Mouse (Mus musculus): ENCODE results near the gene Rpl31. TPM values are rescaled to one million over a fixed set of nuclear protein-coding genes. Genes with fewer than 3 reads are reported as not detected.

Rpl31 gene
- polyA plus RNA-seq, 1 experiment from 2014 or later, result 449 TPM

DNA sequence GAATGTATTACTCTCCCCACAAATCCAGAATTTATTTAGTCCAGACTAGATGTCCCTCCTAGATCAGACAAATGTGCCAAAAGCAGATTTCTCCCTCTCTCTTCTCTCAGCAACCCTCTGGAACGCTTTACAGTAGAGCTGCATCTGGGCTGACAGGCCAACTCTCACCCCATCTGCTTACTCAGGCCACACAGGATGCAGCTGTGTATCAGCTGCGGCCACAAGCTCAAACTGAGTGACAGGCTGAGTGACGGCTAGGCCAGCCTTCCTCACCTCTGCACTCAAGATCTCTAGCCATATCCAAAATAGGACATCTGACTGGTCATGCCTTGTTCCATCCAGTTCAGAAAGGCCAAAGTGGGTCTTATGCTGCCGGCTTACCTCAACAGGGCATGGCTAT lies 28.7 kb downstream of the Rpl31 start:
- no peak overlapping the region for H3K4me3 ChIP-seq (replicated peaks; ENCODE audit: low read depth, low read length)
- no peaks in the 10 kb centered on the region for H3K27me3 ChIP-seq (ENCODE audit: control insufficient read depth, insufficient read depth, low read length)
- ATAC-seq (ENCODE audit: low FRiP score, low TSS enrichment) (no peak), DNase-seq (no peak)
- no peaks in the 10 kb centered on the region for H3K4me1 ChIP-seq (ENCODE audit: control insufficient read depth, insufficient read depth, low read length)
- H3K4me2 ChIP-seq (ENCODE audit: low read length), result no peak overlapping the region
- WGBS, result 84% methylated on average over 4 of the region's 4 CpGs
- H3K9me3 ChIP-seq (ENCODE audit: control insufficient read depth, low read length), result no peaks in the 10 kb centered on the region
- no peaks in the 10 kb centered on the region for H3K36me3 ChIP-seq (ENCODE audit: control insufficient read depth, insufficient read depth, low read length)
- no peak overlapping the region for H3K27ac ChIP-seq (replicated peaks; ENCODE audit: low read depth, low read length)
- no peak overlapping the region for H3K9ac ChIP-seq (replicated peaks; ENCODE audit: low read length)

DNA sequence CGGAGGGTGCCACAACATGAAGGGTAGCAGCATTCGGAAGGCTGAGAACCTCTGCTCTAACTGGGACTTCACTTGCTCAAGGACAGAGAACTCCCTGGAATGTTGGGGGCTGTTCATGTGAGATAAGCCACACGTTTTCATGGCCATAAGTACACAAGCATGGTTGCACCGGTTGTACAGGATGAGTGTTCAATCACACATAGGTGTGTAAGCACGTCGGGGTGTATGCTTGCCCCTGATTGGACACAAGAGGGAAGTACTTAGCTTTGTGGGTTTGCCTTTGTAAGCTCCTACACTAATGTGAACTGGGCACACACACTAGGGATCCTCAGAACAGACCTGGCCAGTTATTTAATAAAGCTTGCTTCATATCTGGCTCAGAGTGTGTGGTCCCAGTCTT lies 30.6 kb downstream of the Rpl31 start:
- H3K9me3 ChIP-seq (ENCODE audit: control insufficient read depth, low read length), result no peaks in the 10 kb centered on the region
- ATAC-seq (ENCODE audit: low FRiP score, low TSS enrichment), result no peak

DNA sequence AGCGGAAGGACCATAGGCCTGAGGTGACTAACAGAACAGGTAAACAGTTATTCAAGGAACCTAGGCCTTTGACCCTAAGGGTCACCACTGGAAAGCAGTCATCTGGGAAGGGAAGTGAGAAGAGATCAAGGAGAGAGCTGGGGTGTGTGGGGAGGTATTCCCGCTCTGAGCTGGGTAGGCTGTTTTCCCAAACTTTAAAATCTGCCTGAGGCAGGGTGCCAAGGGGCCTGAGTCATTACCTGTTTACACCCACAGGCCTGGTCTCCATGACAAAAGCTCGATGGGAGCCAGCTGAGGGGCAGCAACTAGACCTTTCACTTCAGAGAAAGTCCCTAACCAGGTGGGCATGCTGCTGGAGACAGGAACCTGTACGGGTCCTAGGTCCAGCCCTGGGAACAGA lies 31.6 kb downstream of the Rpl31 start:
- no peaks in the 10 kb centered on the region for H3K36me3 ChIP-seq (ENCODE audit: control insufficient read depth, insufficient read depth, low read length)
- no peak overlapping the region for H3K4me3 ChIP-seq (replicated peaks; ENCODE audit: low read depth, low read length)
- DNase-seq (no peak), ATAC-seq (ENCODE audit: low FRiP score, low TSS enrichment) (no peak)
- no peak overlapping the region for H3K4me2 ChIP-seq (ENCODE audit: low read length)
- no peak overlapping the region for H3K9ac ChIP-seq (replicated peaks; ENCODE audit: low read length)
- no peak overlapping the region for H3K27ac ChIP-seq (replicated peaks; ENCODE audit: low read depth, low read length)
- H3K4me1 ChIP-seq (ENCODE audit: control insufficient read depth, insufficient read depth, low read length), result no peaks in the 10 kb centered on the region
- H3K27me3 ChIP-seq (ENCODE audit: control insufficient read depth, insufficient read depth, low read length), result no peaks in the 10 kb centered on the region
- no peaks in the 10 kb centered on the region for H3K9me3 ChIP-seq (ENCODE audit: control insufficient read depth, low read length)
- 79% methylated on average over 4 of the region's 4 CpGs for WGBS

More for the DNA sequence above, 30.6 kb downstream of the Rpl31 start:
- Histone ChIP-seq H3K4me1 (ENCODE audit: control insufficient read depth, insufficient read depth, low read length) (no peaks in the 10 kb centered on the region), H3K4me3 (replicated peaks; ENCODE audit: low read depth, low read length) (no peak overlapping the region), H3K27me3 (ENCODE audit: control insufficient read depth, insufficient read depth, low read length) (no peaks in the 10 kb centered on the region), H3K9ac (replicated peaks; ENCODE audit: low read length) (no peak overlapping the region), H3K36me3 (ENCODE audit: control insufficient read depth, insufficient read depth, low read length) (no peaks in the 10 kb centered on the region), H3K27ac (replicated peaks; ENCODE audit: low read depth, low read length) (no peak overlapping the region), H3K4me2 (ENCODE audit: low read length) (no peak overlapping the region)
- 90% methylated on average over 6 of the region's 6 CpGs for WGBS
- DNase-seq, result no peak

DNA sequence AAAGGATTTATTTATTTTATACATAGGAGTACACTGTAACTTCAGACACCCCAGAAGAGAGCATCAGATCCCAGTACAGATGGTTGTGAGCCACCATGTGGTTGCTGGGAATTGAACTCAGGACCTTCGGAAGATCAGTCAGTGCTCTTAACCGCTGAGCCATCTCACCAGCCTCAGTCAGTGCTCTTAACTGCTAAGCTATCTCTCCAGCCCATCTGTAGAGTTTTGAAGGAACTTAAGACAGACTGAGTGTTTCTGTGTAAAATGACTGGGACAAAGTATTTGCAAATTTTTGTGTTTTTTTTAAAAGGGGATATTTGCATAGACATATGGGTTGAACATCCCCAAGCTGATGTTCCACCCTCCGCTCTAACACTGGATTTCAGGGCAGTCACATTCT lies 32.5 kb downstream of the Rpl31 start:
- WGBS, result 93% methylated on average over 3 of the region's 3 CpGs
- ATAC-seq (ENCODE audit: low FRiP score, low TSS enrichment), result no peak
- no peak overlapping the region for H3K27ac ChIP-seq (replicated peaks; ENCODE audit: low read depth, low read length)
- no peak overlapping the region for H3K4me2 ChIP-seq (ENCODE audit: low read length)
- H3K36me3 ChIP-seq (ENCODE audit: control insufficient read depth, insufficient read depth, low read length), result no peaks in the 10 kb centered on the region
- no peak for DNase-seq
- no peak overlapping the region for H3K4me3 ChIP-seq (replicated peaks; ENCODE audit: low read depth, low read length)
- H3K9ac ChIP-seq (replicated peaks; ENCODE audit: low read length), result no peak overlapping the region
- no peaks in the 10 kb centered on the region for H3K9me3 ChIP-seq (ENCODE audit: control insufficient read depth, low read length)
- no peaks in the 10 kb centered on the region for H3K4me1 ChIP-seq (ENCODE audit: control insufficient read depth, insufficient read depth, low read length)
- H3K27me3 ChIP-seq (ENCODE audit: control insufficient read depth, insufficient read depth, low read length), result no peaks in the 10 kb centered on the region

DNA sequence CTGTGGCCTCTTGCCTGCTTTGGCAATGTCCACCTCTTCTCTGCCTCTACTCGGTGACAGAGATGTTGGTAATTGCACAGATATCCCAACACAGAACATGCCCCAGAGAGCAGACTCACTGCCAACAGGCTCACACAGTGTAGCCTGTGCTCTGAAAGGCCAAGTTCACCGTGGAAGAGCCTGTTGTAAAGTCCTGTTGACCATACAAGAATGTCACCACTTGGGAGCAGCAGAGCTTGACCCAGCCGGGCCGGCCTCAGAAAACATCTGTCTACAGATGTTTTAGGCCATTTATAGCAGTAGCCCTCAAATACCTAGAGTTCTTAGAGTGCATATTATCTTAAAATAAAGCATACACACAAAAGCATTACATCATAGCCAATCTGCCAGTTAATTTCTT lies 39.5 kb downstream of the Rpl31 start:
- H3K9ac ChIP-seq (replicated peaks; ENCODE audit: low read length), result no peak overlapping the region
- H3K4me1 ChIP-seq (ENCODE audit: control insufficient read depth, insufficient read depth, low read length), result no peaks in the 10 kb centered on the region
- no peaks in the 10 kb centered on the region for H3K27me3 ChIP-seq (ENCODE audit: control insufficient read depth, insufficient read depth, low read length)
- DNase-seq (no peak), ATAC-seq (ENCODE audit: low FRiP score, low TSS enrichment) (no peak)
- H3K9me3 ChIP-seq (ENCODE audit: control insufficient read depth, low read length), result no peaks in the 10 kb centered on the region
- no peak overlapping the region for H3K4me3 ChIP-seq (replicated peaks; ENCODE audit: low read depth, low read length)
- no peak overlapping the region for H3K27ac ChIP-seq (replicated peaks; ENCODE audit: low read depth, low read length)
- H3K4me2 ChIP-seq (ENCODE audit: low read length), result no peak overlapping the region
- no peaks in the 10 kb centered on the region for H3K36me3 ChIP-seq (ENCODE audit: control insufficient read depth, insufficient read depth, low read length)
- 89% methylated on average over 4 of the region's 4 CpGs for WGBS

DNA sequence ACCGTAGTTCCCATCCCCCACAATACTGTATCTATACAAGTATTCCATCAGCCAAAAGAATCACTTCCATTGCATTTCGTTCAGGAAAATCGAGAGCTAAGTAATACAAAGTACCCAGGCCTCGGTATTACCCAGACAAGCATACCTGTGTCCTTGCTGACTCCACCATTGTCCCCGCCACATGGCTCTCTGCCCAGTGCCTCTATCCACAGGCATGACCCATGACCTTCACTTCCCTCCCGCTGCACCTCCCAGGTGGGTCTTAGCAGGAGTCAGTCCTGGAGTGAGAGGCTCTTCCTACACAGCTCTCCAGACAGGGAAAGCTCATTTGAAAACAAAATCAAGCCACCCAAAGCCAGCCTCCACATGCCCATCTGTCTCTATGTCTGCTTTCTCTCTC lies 40.5 kb downstream of the Rpl31 start:
- Histone ChIP-seq H3K9me3 (ENCODE audit: control insufficient read depth, low read length) (no peaks in the 10 kb centered on the region), H3K9ac (replicated peaks; ENCODE audit: low read length) (no peak overlapping the region), H3K36me3 (ENCODE audit: control insufficient read depth, insufficient read depth, low read length) (no peaks in the 10 kb centered on the region), H3K4me2 (ENCODE audit: low read length) (no peak overlapping the region), H3K4me3 (replicated peaks; ENCODE audit: low read depth, low read length) (no peak overlapping the region), H3K27ac (replicated peaks; ENCODE audit: low read depth, low read length) (no peak overlapping the region), H3K4me1 (ENCODE audit: control insufficient read depth, insufficient read depth, low read length) (no peaks in the 10 kb centered on the region), H3K27me3 (ENCODE audit: control insufficient read depth, insufficient read depth, low read length) (no peaks in the 10 kb centered on the region)
- DNase-seq, result no peak
- WGBS, result 93% methylated on average over 6 of the region's 6 CpGs
- ATAC-seq (ENCODE audit: low FRiP score, low TSS enrichment), result no peak

DNA sequence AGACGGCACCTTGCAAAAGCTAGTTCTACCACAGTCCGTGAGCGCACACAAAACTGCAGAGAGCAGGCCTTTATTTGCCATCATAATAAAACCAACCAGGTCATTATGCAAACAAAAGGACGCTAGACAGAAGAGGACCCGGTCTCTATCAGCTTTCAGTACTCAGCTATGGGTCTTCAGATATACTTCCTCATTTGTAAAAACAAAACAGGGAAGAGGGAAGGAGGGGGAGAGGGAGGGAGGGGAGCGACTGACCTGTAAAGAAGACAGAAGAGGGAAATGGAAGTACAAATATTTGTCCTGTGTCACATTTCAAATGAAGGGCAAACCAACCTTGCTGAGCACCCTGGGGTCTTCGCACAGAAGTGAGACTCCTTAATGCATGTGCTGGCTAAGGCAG lies 41.0 kb downstream of the Rpl31 start:
- no peak overlapping the region for H3K4me3 ChIP-seq (replicated peaks; ENCODE audit: low read depth, low read length)
- WGBS, result 71% methylated on average over 7 of the region's 7 CpGs
- no peak for DNase-seq
- no peak overlapping the region for H3K4me2 ChIP-seq (ENCODE audit: low read length)
- no peak overlapping the region for H3K27ac ChIP-seq (replicated peaks; ENCODE audit: low read depth, low read length)
- ATAC-seq (ENCODE audit: low FRiP score, low TSS enrichment), result no peak
- no peaks in the 10 kb centered on the region for H3K9me3 ChIP-seq (ENCODE audit: control insufficient read depth, low read length)
- no peak overlapping the region for H3K9ac ChIP-seq (replicated peaks; ENCODE audit: low read length)
- no peaks in the 10 kb centered on the region for H3K4me1 ChIP-seq (ENCODE audit: control insufficient read depth, insufficient read depth, low read length)
- H3K27me3 ChIP-seq (ENCODE audit: control insufficient read depth, insufficient read depth, low read length), result no peaks in the 10 kb centered on the region
- no peaks in the 10 kb centered on the region for H3K36me3 ChIP-seq (ENCODE audit: control insufficient read depth, insufficient read depth, low read length)

DNA sequence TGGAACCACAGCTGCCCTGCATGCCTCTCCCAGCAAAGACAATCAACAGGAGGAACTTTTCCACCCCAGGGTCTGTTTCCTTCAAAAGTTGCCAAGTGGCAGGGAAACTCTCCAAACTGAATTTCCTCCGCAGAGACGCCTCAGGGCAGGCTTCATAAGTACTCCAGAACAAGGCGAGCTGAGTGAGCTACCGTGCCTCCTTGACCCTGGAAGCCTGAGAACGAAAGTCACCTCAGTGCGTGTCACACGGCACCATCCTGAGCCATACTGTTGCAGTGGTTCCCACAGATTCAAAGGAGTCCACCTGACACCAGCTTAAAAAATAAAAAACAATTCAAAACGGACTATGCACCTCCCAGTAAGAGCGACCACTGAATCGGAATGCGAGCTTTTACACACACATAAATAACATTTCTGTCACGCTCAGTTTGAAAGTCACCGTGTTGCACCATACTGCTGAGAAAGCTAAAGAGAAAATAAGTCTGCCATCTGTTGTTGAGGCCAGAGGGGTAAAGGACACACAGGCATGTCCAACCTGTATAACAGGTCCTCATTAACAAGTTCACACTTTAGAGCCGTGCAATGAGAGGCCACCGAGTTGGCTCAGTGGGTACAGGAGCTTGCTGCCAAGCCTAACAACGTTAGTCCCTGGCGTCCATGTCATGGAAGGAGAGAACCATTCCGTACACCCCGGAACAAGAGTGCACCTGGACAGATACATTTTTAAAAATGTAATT lies 42.6 kb downstream of the Rpl31 start:
- ATAC-seq (ENCODE audit: low FRiP score, low TSS enrichment), result no peak
- Histone ChIP-seq H3K27ac (replicated peaks; ENCODE audit: low read depth, low read length) (no peak overlapping the region), H3K4me3 (replicated peaks; ENCODE audit: low read depth, low read length) (no peak overlapping the region), H3K36me3 (ENCODE audit: control insufficient read depth, insufficient read depth, low read length) (no peaks in the 10 kb centered on the region), H3K9ac (replicated peaks; ENCODE audit: low read length) (no peak overlapping the region), H3K4me2 (ENCODE audit: low read length) (no peak overlapping the region), H3K9me3 (ENCODE audit: control insufficient read depth, low read length) (no peaks in the 10 kb centered on the region), H3K27me3 (ENCODE audit: control insufficient read depth, insufficient read depth, low read length) (no peaks in the 10 kb centered on the region), H3K4me1 (ENCODE audit: control insufficient read depth, insufficient read depth, low read length) (no peaks in the 10 kb centered on the region)
- no peak for DNase-seq
- WGBS, result 85% methylated on average over 19 of the region's 19 CpGs

DNA sequence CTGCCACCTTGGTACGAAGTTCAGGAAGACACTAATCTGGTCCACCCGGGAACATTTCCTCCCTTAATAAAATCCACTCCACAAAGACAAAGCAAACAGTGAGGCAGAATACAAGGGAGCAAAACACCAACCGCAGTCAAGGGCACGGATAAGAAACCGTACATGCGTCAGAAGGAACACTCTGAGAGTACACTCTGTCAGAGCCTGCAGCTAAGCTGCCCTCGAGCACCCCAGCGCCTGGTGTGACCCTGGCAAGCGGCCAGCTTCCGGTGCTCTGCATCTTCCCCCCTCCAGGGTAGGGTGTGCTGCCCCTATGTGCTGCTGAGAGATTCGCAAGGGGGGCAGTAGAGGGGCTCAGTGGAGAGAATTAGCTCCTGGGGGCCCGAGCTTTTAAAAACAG lies 50.2 kb downstream of the Rpl31 start:
- no peaks in the 10 kb centered on the region for H3K36me3 ChIP-seq (ENCODE audit: control insufficient read depth, insufficient read depth, low read length)
- H3K9ac ChIP-seq (replicated peaks; ENCODE audit: low read length), result no peak overlapping the region
- DNase-seq, result peak; percentile 58
- WGBS, result 42% methylated on average over 12 of the region's 12 CpGs
- ATAC-seq (ENCODE audit: low FRiP score, low TSS enrichment), result no peak
- no peak overlapping the region for H3K4me2 ChIP-seq (ENCODE audit: low read length)
- H3K27ac ChIP-seq (replicated peaks; ENCODE audit: low read depth, low read length), result no peak overlapping the region
- H3K27me3 ChIP-seq (ENCODE audit: control insufficient read depth, insufficient read depth, low read length), result no peaks in the 10 kb centered on the region
- no peak overlapping the region for H3K4me3 ChIP-seq (replicated peaks; ENCODE audit: low read depth, low read length)
- no peaks in the 10 kb centered on the region for H3K9me3 ChIP-seq (ENCODE audit: control insufficient read depth, low read length)
- 0 out of 2 replicates have a peak, but pooled peaks cover 5% of the 10 kb centered on the region for H3K4me1 ChIP-seq (ENCODE audit: control insufficient read depth, insufficient read depth, low read length)
